Mouse (Mus musculus) ES-Bruce4 (cell line): ENCODE data around the gene Atg4c.

Experiments
- CTCF ChIP-seq: IDR thresholded peaks from one replicate; pipeline ENCODE4 v1.8.1; 2011; ENCODE audit warnings: low read depth, low read length
- EP300 ChIP-seq: IDR thresholded peaks from 2 replicates; pipeline ENCODE4 v1.6.1; 2011; ENCODE audit warnings: low read depth, low read length; ENCODE audit not compliant: insufficient read depth

GRCm38 (mm10) chr4:99266843-99267445 lies 73.2 kb downstream of the Atg4c start:
- TF ChIP-seq EP300, result no peak
- no peak for TF ChIP-seq CTCF
